Comparison of ENCODE assay signal across 7 mouse cellular contexts in the genomic region with DNA sequence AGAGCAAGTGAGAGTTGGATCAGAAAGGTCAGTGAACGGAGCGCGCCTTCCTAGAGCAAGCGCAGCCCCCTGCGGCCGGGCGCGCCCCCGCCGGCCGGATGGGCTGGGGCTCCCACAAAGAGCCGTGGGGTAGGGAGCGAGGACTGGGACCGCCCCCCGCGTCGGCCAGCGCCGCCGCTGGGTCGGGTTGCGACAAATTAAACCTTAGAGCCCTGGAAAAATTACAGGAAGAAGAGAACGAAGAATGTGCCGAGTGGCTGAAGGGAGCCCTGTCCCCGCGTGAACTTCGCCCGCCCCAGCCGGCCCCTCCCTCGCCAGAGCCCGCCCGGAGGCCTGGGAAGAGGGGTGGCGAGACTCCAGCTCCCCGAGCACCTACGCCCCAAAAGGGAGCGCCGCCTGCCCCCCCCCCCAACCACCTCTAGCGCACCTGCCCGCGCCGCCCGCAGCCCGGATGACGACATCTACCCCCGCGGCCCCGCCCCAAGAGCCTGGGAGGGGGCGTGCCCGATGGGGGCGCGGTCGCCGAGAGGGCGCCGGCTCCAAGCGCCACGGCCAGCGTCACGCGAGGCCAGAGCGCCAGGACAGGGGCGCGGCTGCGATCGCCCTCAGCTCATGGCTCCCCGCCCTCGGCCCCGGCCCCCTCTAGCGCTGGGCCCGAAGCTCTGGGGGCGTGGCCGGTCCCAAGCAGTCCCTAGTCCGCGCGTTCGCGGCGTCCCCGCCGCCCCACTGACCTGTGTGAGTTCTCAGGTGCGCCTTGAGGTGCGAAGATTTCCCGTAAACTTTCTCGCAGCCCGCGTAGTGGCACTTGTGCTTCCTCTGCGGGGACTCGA. TPM values are rescaled to one million over a fixed set of nuclear protein-coding genes. Genes with fewer than 3 reads are reported as not detected.
DNase-seq lines count a peak whose midpoint lies in the region; ATAC-seq and TF ChIP-seq lines count a peak whose summit lies in the region.

No protein-coding gene starts in this region.

- no peaks in the 10 kb centered on the region for H3K27me3 ChIP-seq in cerebellum, adult 2 months (ENCODE audit: control insufficient read depth, insufficient read depth, low read length)
- no peaks in the 10 kb centered on the region for H3K27me3 ChIP-seq in hindbrain, embryonic 13.5 days
- H3K27me3 ChIP-seq in midbrain, embryonic 10.5 days (ENCODE audit: low read depth, poor library complexity, severe bottlenecking), result peaks cover 20% of the 10 kb centered on the region
- H3K27me3 ChIP-seq in small intestine, adult 2 months (ENCODE audit: control insufficient read depth, insufficient read depth, low read length), result no peaks in the 10 kb centered on the region

- H3K4me2 ChIP-seq in hindbrain, embryonic 13.5 days, result peak overlapping the region; percentile 88

- no peaks in the 10 kb centered on the region for H3K36me3 ChIP-seq in hindbrain, embryonic 13.5 days
- H3K36me3 ChIP-seq in midbrain, embryonic 10.5 days, result peaks cover 2% of the 10 kb centered on the region; the same call in 1 of the 2 replicates
- no peaks in the 10 kb centered on the region for H3K36me3 ChIP-seq in small intestine, adult 2 months (ENCODE audit: control insufficient read depth, insufficient read depth, low read length)

- under 1% methylated on average over 78 of the region's 88 CpGs for WGBS in cerebellum, adult 2 months
- WGBS in hindbrain, embryonic 13.5 days, result under 1% methylated on average over 74 of the region's 88 CpGs
- WGBS in midbrain, embryonic 10.5 days, result under 1% methylated on average over 86 of the region's 88 CpGs
- WGBS in small intestine, adult 2 months, result 1% methylated on average over 87 of the region's 88 CpGs

- TF ChIP-seq CTCF in cerebellum, adult 2 months (IDR thresholded peaks at IDR 0.05; ENCODE audit: borderline replicate concordance, insufficient read depth, low read depth, low read length), result no peak
- peak; percentile 21; the same call in 1 of the 2 replicates for TF ChIP-seq CTCF in small intestine, adult 2 months (IDR thresholded peaks at IDR 0.05; ENCODE audit: extremely low read depth, insufficient read length, insufficient replicate concordance, low read depth, low read length)

- H3K9ac ChIP-seq in hindbrain, embryonic 13.5 days, result peak overlapping the region; percentile 97

- peak; percentile 87 for DNase-seq in R1 (ENCODE audit: low read depth, low spot score)
- peak; percentile 84 to 85 for DNase-seq in cerebellum, adult 2 months
- peak; percentile 68 for DNase-seq in forelimb bud, embryonic 11.5 days (ENCODE audit: low read depth, low spot score)
- peak; percentile 73 for DNase-seq in left cerebral cortex, postnatal 4 days
- DNase-seq in midbrain, embryonic 10.5 days (ENCODE audit: low spot score), result peak; percentile 75

- peaks cover 8% of the 10 kb centered on the region for H3K4me1 ChIP-seq in cerebellum, adult 2 months (ENCODE audit: control insufficient read depth, insufficient read depth, low read length)
- H3K4me1 ChIP-seq in hindbrain, embryonic 13.5 days (replicated peaks), result peaks cover 39% of the 10 kb centered on the region
- H3K4me1 ChIP-seq in midbrain, embryonic 10.5 days, result peaks cover 55% of the 10 kb centered on the region
- peaks cover 21% of the 10 kb centered on the region for H3K4me1 ChIP-seq in small intestine, adult 2 months (ENCODE audit: control insufficient read depth, insufficient read depth, insufficient read length, low read length)

- intact Hi-C loops in left cerebral cortex, postnatal 4 days (cut with DNase I), result loop anchor here (2.0 to 10.0 kb wide), 4 partner anchors 83 to 437 kb away; a partner anchor contains a TSS

- peak overlapping the region; percentile 96 for H3K27ac ChIP-seq in cerebellum, adult 2 months (ENCODE audit: insufficient read depth, low read length)
- H3K27ac ChIP-seq in hindbrain, embryonic 13.5 days, result peak overlapping the region; percentile 97
- peak overlapping the region; percentile 98 for H3K27ac ChIP-seq in midbrain, embryonic 10.5 days (replicated peaks)
- peak overlapping the region; percentile 98 for H3K27ac ChIP-seq in small intestine, adult 2 months (ENCODE audit: insufficient read depth, low read depth, low read length)

- peak; percentile 52; the same call in 1 of the 2 replicates for TF ChIP-seq POLR2A in cerebellum, adult 2 months (IDR thresholded peaks at IDR 0.05; ENCODE audit: borderline replicate concordance, insufficient read depth, low read length)
- TF ChIP-seq POLR2A in small intestine, adult 2 months (IDR thresholded peaks at IDR 0.05; ENCODE audit: low read depth, low read length), result peak; percentile 56

- peak; percentile 4 for ATAC-seq in hindbrain, embryonic 13.5 days (ENCODE audit: low FRiP score)

- H3K4me3 ChIP-seq in cerebellum, adult 2 months (replicated peaks; ENCODE audit: insufficient read depth, low read depth, low read length), result peak overlapping the region; percentile 84
- H3K4me3 ChIP-seq in hindbrain, embryonic 13.5 days, result peak overlapping the region; percentile 78
- H3K4me3 ChIP-seq in midbrain, embryonic 10.5 days, result peak overlapping the region; percentile 96
- H3K4me3 ChIP-seq in small intestine, adult 2 months (ENCODE audit: low read depth, low read length), result peak overlapping the region; percentile 84

- H3K9me3 ChIP-seq in hindbrain, embryonic 13.5 days, result no peaks in the 10 kb centered on the region
- no peaks in the 10 kb centered on the region for H3K9me3 ChIP-seq in midbrain, embryonic 10.5 days (replicated peaks)

RNA-seq across cellular contexts. Expression of a gene that starts 1.3 kb away (rescaled TPM):
- polyA plus RNA-seq in cerebellum, adult 2 months (2012; rRNA removed), result 60.8 and 68.9 TPM in 2 replicates
- 25.7 and 26.9 TPM in 2 replicates for polyA plus RNA-seq in hindbrain, embryonic 13.5 days (2015; fragmentation: Nextera tagmentation; extraction: Ambion mirVana)
- 10 to 100 TPM; 72.3 to 73.5 TPM for total RNA-seq in left cerebral cortex, postnatal 4 days (2021)
- polyA plus RNA-seq in midbrain, embryonic 10.5 days (2016; fragmentation: Nextera tagmentation; extraction: Ambion mirVana), result 29.6 and 34.1 TPM in 2 replicates
- 22.2 and 55.1 TPM in 2 replicates for polyA plus RNA-seq in small intestine, adult 2 months (2012; rRNA removed)

RNA-seq across cellular contexts. Expression of a gene that starts 20.8 kb away (rescaled TPM):
- not detected in 2 replicates for polyA plus RNA-seq in cerebellum, adult 2 months (2012; rRNA removed)
- 0.19 TPM in 1 of 2 replicates, not detected in the other for polyA plus RNA-seq in hindbrain, embryonic 13.5 days (2015; fragmentation: Nextera tagmentation; extraction: Ambion mirVana)
- not detected for total RNA-seq in left cerebral cortex, postnatal 4 days (2021)
- not detected in 2 replicates for polyA plus RNA-seq in midbrain, embryonic 10.5 days (2016; fragmentation: Nextera tagmentation; extraction: Ambion mirVana)
- polyA plus RNA-seq in small intestine, adult 2 months (2012; rRNA removed), result not detected in 2 replicates

Comparison
In these comparisons a context has a peak if more than half of its experiments do, and no peak if none do; other contexts are left out.
1. Peak in every context shown above with its lines: DNase-seq, ATAC-seq, H3K4me3 ChIP-seq and H3K27ac ChIP-seq.